Mouse (Mus musculus) spleen, adult 2 months (tissue): ENCODE data around the gene 2510039O18Rik. TPM values are rescaled to one million over a fixed set of nuclear protein-coding genes. Genes with fewer than 3 reads are reported as not detected.

Source experiments
- DNase-seq, 2 experiments: peaks; one replicate each; pipeline versions ENCODE4 v3.0.0 to v3.0.0-alpha.2; 2012 to 2021; ENCODE audit warnings: low spot score in 2 of 2, low read depth in 1 of 2
- H3K27ac ChIP-seq: fragments of 200-500 bp; 2 replicates; pipeline ENCODE4 v1.5.1; 2012; ENCODE audit warnings: low read length, inconsistent platforms; ENCODE audit not compliant: insufficient read depth
- H3K27me3 ChIP-seq: fragments of 200-500 bp; 2 replicates; pipeline ENCODE4 v1.6.1; 2012; ENCODE audit warnings: mild to moderate bottlenecking, moderate library complexity, low read length, inconsistent platforms; ENCODE audit not compliant: control insufficient read depth, insufficient read depth
- H3K36me3 ChIP-seq: fragments of 200-500 bp; 2 replicates; pipeline ENCODE4 v1.6.1; 2012; ENCODE audit warnings: mild to moderate bottlenecking, low read length, inconsistent platforms; ENCODE audit not compliant: control insufficient read depth, insufficient read depth
- H3K4me1 ChIP-seq: fragments of 200-500 bp; 2 replicates; pipeline ENCODE4 v1.6.1; 2011; ENCODE audit warnings: inconsistent platforms; ENCODE audit not compliant: control insufficient read depth, insufficient read depth, insufficient read length
- H3K4me3 ChIP-seq: fragments of 200-500 bp; 2 replicates; pipeline ENCODE4 v1.5.1; 2011; ENCODE audit warnings: mild to moderate bottlenecking, inconsistent platforms; ENCODE audit not compliant: insufficient read depth, insufficient read length; ENCODE audit errors: extremely low read depth
- CTCF ChIP-seq: fragments of 200-500 bp; IDR thresholded peaks from 2 replicates; pipeline ENCODE4 v1.5.1; 2011; ENCODE audit warnings: mild to moderate bottlenecking, inconsistent platforms; ENCODE audit not compliant: insufficient read depth, insufficient read length, insufficient replicate concordance; ENCODE audit errors: extremely low read depth
- POLR2A ChIP-seq: fragments of 200-500 bp; IDR thresholded peaks from 2 replicates; pipeline ENCODE4 v1.6.1; 2011; ENCODE audit warnings: low read depth, low read length, inconsistent platforms
- WGBS: fragments of 180-500 bp; shearing (Covaris S2); methylation state at CpG from one replicate; pipeline ENCODE4 v1.1.7; 2018; 5-methylcytosine and 5-hydroxymethylcytosine counted together
- polyA plus RNA-seq: library from polyadenylated mRNA; depleted of rRNA; stranded (reverse); fragments of >200 nt; gene quantifications from 2 replicates; pipeline ENCODE4 v1.2.3, GENCODE M21; 2012

2510039O18Rik gene
- polyA plus RNA-seq, 1 experiment, result 80.5 TPM

GRCm38 (mm10) chr4:147922341-147922740 is 18.4 kb upstream of the 2510039O18Rik start:
- no peaks in the 10 kb centered on the region for H3K4me1 ChIP-seq
- WGBS, result 51% methylated on average over 11 of the region's 11 CpGs
- no peak overlapping the region for H3K4me3 ChIP-seq
- no peak overlapping the region for H3K27ac ChIP-seq
- TF ChIP-seq CTCF (no peak), POLR2A (no peak)
- H3K27me3 ChIP-seq, result no peaks in the 10 kb centered on the region
- H3K36me3 ChIP-seq, result 0 out of 2 replicates have a peak, but pooled peaks cover 1% of the 10 kb centered on the region
- DNase-seq, result no peak

GRCm38 (mm10) chr4:147927705-147928104 is 13.0 kb upstream of the 2510039O18Rik start:
- Histone ChIP-seq H3K4me1 (no peaks in the 10 kb centered on the region), H3K27me3 (no peaks in the 10 kb centered on the region), H3K36me3 (no peaks in the 10 kb centered on the region), H3K4me3 (no peak overlapping the region), H3K27ac (no peak overlapping the region)
- WGBS, result 63% methylated on average over 8 of the region's 8 CpGs
- no peak for DNase-seq
- no peak for TF ChIP-seq CTCF
- TF ChIP-seq POLR2A, result no peak

GRCm38 (mm10) chr4:147928136-147928535 is 12.6 kb upstream of the 2510039O18Rik start:
- no peak for DNase-seq
- no peak overlapping the region for H3K27ac ChIP-seq
- no peaks in the 10 kb centered on the region for H3K36me3 ChIP-seq
- no peak overlapping the region for H3K4me3 ChIP-seq
- WGBS, result 53% methylated on average over 9 of the region's 9 CpGs
- H3K4me1 ChIP-seq, result no peaks in the 10 kb centered on the region
- H3K27me3 ChIP-seq, result no peaks in the 10 kb centered on the region
- no peak for TF ChIP-seq CTCF
- TF ChIP-seq POLR2A, result no peak

DNA sequence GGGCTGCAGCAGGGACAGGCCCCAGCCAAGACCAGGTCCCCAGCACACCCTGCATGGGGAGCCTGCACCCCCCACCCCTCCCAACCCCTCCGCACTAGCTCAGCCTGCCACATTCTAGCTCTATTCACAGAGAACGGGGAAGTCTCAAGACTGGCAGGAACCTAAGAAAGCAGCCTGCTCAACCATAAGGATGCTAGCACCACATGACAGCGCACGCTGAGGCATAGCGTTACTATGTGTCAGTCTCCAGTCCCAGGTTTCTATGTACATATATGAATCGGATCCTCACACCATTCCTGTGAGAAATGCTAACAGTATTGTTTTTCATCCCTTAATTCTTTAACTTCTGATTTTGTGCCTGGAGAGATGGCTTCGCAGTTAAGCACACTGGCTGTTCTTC is 12.2 kb upstream of the 2510039O18Rik start:
- H3K36me3 ChIP-seq, result no peaks in the 10 kb centered on the region
- H3K4me3 ChIP-seq, result no peak overlapping the region
- no peak for DNase-seq
- H3K27ac ChIP-seq, result no peak overlapping the region
- WGBS, result 76% methylated on average over 7 of the region's 7 CpGs
- H3K27me3 ChIP-seq, result no peaks in the 10 kb centered on the region
- TF ChIP-seq CTCF, result no peak
- TF ChIP-seq POLR2A, result no peak
- H3K4me1 ChIP-seq, result no peaks in the 10 kb centered on the region

DNA sequence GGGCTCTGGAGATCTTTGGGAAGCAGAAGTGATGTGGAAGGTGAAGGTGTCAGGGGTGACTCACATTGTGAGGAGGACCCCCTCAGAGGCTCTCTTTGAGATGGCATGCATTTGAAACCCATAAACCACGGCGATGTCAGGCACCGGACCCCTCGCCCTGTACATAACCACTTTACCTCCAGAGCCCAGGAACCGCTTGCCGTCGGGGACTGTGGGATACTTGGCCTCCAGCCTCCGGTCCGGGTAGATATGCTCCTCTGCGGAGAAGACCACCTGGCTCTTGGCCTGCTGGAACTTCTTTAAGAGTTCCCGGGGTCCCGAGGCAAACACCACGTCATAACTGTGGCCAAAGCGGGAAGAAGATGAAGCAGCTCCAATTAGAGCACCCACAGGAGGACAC is 9.7 kb upstream of the 2510039O18Rik start:
- H3K36me3 ChIP-seq, result no peaks in the 10 kb centered on the region
- H3K27ac ChIP-seq, result no peak overlapping the region
- WGBS, result 91% methylated on average over 14 of the region's 14 CpGs

GRCm38 (mm10) chr4:147934134-147934533 is 6.6 kb upstream of the 2510039O18Rik start:
- 71% methylated on average over 3 of the region's 3 CpGs for WGBS
- DNase-seq, result no peak
- Histone ChIP-seq H3K4me1 (peaks cover 5% of the 10 kb centered on the region; the same call in 1 of the 2 replicates), H3K36me3 (no peaks in the 10 kb centered on the region), H3K27me3 (no peaks in the 10 kb centered on the region), H3K4me3 (no peak overlapping the region), H3K27ac (no peak overlapping the region)
- no peak for TF ChIP-seq POLR2A

More for the DNA sequence above, 9.7 kb upstream of the 2510039O18Rik start:
- Histone ChIP-seq H3K4me1 (peaks cover 1% of the 10 kb centered on the region; the same call in 1 of the 2 replicates), H3K4me3 (no peak overlapping the region), H3K27me3 (no peaks in the 10 kb centered on the region)
- no peak for DNase-seq
- no peak for TF ChIP-seq CTCF
- TF ChIP-seq POLR2A, result no peak

DNA sequence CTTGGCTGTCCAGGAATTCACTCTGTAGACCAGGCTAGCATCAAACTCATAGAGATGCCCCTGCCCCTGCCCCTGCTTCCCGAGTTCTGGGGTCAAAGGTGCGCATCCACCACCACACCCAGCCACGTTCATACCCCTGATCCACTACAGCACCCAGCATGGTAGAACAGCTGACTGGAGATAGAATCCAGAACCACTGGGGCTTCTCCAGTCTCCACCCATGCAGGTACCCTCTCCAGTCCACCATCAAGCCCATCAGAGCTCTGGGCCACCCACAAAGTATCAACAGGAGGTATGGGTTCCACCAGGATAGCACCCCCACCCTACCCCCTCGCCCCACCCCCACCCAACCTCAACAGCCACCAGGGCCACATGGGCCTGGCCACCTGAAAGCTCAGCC is 6.1 kb upstream of the 2510039O18Rik start:
- TF ChIP-seq POLR2A (no peak), CTCF (no peak)
- 85% methylated on average over 4 of the region's 4 CpGs for WGBS
- Histone ChIP-seq H3K27ac (no peak overlapping the region), H3K36me3 (no peaks in the 10 kb centered on the region), H3K27me3 (no peaks in the 10 kb centered on the region), H3K4me1 (peaks cover 5% of the 10 kb centered on the region; the same call in 1 of the 2 replicates), H3K4me3 (no peak overlapping the region)
- DNase-seq, result no peak
